Mouse (Mus musculus) lung, adult 10 weeks (tissue): ENCODE data around the gene Aars2. TPM values are rescaled to one million over a fixed set of nuclear protein-coding genes. Genes with fewer than 3 reads are reported as not detected.

ENCODE experiments used
- polyA plus RNA-seq: library from polyadenylated mRNA; stranded (reverse); fragments of 350-450 nt; fragmentation: Illumina TruSeq; extraction: RNeasy Lipid Tissue Mini Kit (QIAGEN cat#74804); gene quantifications from one replicate; pipeline ENCODE4 v1.2.3, GENCODE M21; 2014; ENCODE audit warnings: low read depth, low replicate concordance; ENCODE audit not compliant: insufficient read depth

Gene Aars2
- 4.0 TPM for polyA plus RNA-seq

DNA sequence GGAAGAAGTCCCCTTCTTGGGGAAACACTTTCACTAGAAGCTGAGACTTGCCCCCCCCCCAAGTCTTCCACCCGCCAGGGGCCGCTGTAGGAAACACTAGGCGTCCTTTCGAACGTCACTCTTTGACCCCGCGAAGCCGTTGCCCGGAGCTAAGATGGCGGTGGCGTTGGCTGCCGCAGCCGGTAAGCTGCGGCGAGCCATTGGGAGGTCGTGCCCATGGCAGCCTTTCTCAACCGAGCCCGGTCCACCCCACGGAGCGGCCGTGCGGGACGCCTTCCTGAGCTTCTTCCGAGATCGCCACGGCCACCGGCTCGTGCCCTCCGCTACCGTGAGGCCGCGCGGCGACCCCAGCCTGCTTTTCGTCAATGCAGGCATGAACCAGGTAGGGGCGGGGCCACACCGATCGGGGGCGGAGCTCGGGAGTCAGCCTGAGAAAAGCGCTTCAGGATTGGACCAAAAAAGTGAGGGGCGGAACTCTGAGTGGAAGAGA, at the start of gene Aars2:
TSS of gene Aars2 (plus strand) at position 142 of the 490 bp plus-strand sequence.

DNA sequence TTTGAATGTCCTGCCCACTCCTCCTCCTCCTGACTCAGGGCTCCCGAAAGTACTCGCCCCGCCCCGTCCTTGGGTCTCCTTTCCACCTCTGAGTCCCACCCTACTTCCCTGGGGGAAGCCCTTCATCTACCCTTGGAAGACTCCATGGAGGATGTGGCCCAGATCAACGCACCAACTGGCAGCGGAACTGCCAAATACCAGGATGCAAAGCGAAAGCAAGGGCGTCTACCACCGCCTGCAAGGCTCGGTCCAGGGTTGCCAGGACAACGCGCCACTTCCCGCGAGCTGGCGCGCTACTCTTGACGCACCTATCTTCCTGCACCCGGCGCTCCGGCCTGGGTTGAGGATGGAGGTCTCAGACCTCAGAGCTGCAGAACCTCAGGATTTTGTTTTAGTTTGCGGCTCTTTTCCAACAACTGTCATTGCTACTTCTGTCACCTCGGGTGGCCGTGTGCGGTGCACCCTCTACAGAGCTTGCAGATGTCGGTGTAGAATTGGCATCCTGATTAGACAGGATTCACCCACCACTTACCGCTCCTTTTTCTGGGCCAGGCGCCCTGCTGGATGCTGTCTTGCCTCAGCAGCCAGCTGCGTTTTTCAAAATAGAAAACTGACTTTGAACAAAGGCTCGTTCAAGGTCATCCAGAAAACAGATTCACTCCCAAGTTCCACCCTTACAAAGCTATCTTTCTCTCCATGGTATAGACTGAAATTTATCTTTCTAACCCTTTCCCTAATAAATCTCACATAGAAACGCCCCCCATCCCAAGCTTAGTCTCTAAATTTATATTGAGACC, 31.8 kb upstream of the Aars2 start, which contains the start of gene Spats1:
TSS of gene Spats1 (minus strand) at position 747 of the 797 bp plus-strand sequence.

DNA sequence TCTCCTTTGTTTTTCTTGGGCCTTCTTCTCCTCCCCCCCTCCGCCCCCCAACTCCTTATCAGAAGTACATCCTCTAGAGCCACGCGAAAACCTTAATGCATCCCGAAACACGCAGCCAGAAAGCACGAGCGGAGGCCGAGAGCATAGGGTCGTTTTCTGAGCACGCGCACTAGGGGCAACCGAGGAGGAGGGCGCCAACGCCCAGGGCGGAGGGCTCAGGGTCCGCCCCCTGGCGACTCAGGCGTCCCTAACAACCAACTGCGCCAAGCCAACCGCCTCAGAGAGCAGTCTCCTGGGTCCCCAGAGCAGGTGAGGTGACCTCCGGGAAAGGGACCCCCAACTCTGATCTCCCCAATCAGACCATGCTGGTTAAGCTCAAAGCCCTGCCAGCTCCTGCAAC, 16.6 kb downstream of the Aars2 start, which contains the start of gene Tcte1:
TSS of gene Tcte1 (plus strand) at position 172 of the 400 bp plus-strand sequence.

DNA sequence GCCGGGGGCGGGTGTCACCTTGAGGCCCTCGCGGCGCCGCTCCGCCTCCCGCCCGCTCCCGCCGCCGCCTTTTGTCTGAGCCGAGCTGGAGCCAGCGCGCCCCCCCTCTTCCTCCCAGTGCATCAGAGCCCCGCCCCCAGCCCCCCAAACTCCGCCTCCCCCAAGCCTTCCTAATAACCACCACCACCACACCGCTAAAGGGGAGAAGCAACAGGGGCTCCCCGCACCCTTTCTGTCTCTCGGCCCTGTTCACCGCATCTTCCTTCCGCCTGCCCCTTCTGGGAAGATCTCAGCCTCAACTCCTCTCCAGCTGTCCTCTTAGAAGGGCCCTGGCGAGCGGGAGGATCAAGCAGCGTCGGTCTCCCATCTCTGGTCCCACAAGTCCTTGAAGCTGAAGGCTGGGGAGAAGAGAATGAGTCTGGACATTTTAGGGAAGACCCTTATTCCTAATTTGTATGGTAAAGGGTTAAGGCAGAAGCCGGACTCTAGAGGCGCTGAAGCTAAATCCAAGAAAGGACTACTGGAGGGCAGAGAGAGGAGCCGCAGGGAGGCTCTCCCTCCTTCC, 43.1 kb downstream of the Aars2 start, which contains the start of gene Tmem151b:
TSS of gene Tmem151b (minus strand) at position 61 of the 565 bp plus-strand sequence.

DNA sequence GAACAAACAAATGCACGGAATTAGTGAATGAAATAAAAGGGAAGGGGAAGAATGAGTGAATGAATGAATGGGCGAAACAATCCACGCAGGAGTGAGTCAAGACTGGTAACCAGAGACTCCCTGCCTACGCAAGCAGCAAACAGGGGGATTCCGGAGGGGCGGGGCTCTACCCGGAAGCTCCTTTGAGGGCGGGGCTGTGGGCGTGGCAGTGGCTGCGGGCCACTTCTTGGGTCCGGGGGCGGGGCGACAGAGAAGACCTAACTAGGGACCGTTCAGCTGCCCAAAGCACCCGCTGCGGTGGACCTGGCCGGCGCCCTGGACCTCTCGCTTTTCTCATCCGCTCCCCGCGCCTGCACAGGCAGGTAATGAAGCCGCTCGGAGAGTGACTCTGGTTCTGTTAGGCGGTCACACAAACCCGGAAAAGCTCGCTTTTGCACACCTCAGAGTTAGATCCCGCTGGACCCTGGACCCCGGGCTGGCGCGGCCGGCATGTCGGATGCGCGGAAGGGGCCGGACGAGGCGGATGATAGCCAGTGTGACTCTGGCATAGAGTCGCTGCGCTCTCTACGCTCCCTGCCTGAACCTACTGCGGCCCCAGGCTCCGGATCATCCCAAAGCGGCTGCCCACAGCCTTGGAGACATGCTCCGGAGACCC, 48.9 kb downstream of the Aars2 start, which contains the start of gene Nfkbie:
TSS of gene Nfkbie (plus strand) at position 252 of the 655 bp plus-strand sequence.

DNA sequence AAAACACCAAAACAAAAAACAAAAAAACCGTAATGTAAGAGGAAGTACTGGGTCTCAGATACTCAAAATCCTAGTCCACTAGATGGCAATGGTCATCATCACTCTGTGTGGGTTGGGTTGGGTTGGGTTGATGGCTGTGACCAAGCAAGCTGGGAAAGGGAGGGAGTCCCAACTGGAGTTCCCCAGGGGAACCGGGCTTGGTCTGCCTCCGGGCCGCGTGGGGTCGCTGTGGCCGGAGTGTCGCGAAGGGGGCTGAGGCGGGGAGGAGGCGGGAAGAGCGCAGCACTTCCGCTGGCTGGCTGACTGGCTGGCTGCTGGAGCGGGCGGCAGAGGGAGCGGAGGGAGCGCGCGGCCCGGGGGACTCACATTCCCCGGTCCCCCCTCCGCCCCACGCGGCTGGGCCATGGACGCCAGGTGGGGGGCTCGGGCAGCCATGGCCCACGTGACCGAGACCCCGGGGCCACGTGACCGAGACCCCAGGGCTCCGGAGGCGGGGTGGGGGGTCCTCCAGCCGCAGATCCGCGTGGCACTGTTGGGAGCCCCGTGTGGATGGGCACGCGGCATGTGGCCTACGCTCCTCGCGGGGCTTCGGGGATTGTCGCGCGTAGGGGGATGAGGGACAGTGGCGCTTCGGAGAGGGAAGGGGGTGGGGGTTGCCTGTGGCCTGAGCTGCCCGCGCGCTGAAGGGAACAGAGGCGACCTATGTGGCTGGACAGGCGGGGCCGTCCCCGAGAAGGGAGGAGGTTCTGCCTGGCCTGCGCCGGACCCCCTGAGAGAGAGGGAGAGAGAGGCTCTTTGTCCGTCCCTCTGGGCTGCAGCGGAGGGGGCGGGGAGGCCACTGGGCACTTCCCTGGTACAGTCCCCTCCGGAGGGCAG, 57.3 kb downstream of the Aars2 start, which contains the start of gene Slc35b2:
TSS of gene Slc35b2 (plus strand) at position 220 of the 876 bp plus-strand sequence.

Other genes starting within 250 kb of the Aars2 start
- gene Cdc5l, start 73.1 kb upstream of the Aars2 start, polyA plus RNA-seq, result 20.7 TPM
- gene Spats1, start 31.4 kb upstream of the Aars2 start, polyA plus RNA-seq, result not detected
- 3.3 TPM for gene Tcte1, start 16.6 kb downstream of the Aars2 start, polyA plus RNA-seq
- gene Tmem151b, start 42.8 kb downstream of the Aars2 start, polyA plus RNA-seq, result not detected
- gene Nfkbie, start 48.9 kb downstream of the Aars2 start, polyA plus RNA-seq, result 5.7 TPM
- gene Slc35b2, start 57.0 kb downstream of the Aars2 start, polyA plus RNA-seq, result 41.1 TPM
- 638 TPM for gene Hsp90ab1, start 66.4 kb downstream of the Aars2 start, polyA plus RNA-seq
- 66.9 TPM for gene Slc29a1, start 92.8 kb downstream of the Aars2 start, polyA plus RNA-seq
- gene Mymx, start 95.3 kb downstream of the Aars2 start, polyA plus RNA-seq, result not detected
- 0.45 TPM for gene Capn11, start 152.5 kb downstream of the Aars2 start, polyA plus RNA-seq
- gene Mrpl14, start 179.5 kb downstream of the Aars2 start, polyA plus RNA-seq, result 159 TPM
- 29.4 TPM for gene Tmem63b, start 180.1 kb downstream of the Aars2 start, polyA plus RNA-seq
- not detected for gene 1600014C23Rik, start 227.0 kb downstream of the Aars2 start, polyA plus RNA-seq